Mouse (Mus musculus): ENCODE results near the gene Ccl2. TPM values are rescaled to one million over a fixed set of nuclear protein-coding genes. Genes with fewer than 3 reads are reported as not detected.
A peak's percentile ranks its signal among the peaks of the same experiment; 100 is the strongest.

Ccl2 gene
- polyA plus RNA-seq (2012; ENCODE audit: insufficient read depth, insufficient read length, missing spikeins) = 4.0 and 4.7 TPM in 2 replicates

DNA sequence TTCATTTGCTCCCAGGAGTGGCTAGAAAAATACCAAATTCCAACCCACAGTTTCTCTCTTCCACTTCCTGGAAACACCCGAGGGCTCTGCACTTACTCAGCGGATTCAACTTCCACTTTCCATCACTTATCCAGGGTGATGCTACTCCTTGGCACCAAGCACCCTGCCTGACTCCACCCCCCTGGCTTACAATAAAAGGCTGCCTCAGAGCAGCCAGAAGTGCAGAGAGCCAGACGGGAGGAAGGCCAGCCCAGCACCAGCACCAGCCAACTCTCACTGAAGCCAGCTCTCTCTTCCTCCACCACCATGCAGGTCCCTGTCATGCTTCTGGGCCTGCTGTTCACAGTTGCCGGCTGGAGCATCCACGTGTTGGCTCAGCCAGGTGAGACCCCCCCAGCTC, at the start of gene Ccl2:
Gene Ccl2, plus strand, starts transcription at position 216 of the 400 bp plus-strand sequence.
- Histone ChIP-seq H3K27ac (ENCODE audit: insufficient read depth, low read depth, low read length) (peak within 1 kb of the TSS; percentile 65), H3K4me1 (ENCODE audit: control insufficient read depth, insufficient read depth, low read length) (peaks cover 64% of the 10 kb centered on the region), H3K4me3 (ENCODE audit: insufficient read depth, low read length) (peak within 1 kb of the TSS; percentile 42)
- TF ChIP-seq POLR2A (IDR thresholded peaks at IDR 0.05; ENCODE audit: borderline replicate concordance, low read depth, low read length) = peak; percentile 91
- TF ChIP-seq CTCF (IDR thresholded peaks at IDR 0.05; ENCODE audit: low read depth, low read length) = no peak

DNA sequence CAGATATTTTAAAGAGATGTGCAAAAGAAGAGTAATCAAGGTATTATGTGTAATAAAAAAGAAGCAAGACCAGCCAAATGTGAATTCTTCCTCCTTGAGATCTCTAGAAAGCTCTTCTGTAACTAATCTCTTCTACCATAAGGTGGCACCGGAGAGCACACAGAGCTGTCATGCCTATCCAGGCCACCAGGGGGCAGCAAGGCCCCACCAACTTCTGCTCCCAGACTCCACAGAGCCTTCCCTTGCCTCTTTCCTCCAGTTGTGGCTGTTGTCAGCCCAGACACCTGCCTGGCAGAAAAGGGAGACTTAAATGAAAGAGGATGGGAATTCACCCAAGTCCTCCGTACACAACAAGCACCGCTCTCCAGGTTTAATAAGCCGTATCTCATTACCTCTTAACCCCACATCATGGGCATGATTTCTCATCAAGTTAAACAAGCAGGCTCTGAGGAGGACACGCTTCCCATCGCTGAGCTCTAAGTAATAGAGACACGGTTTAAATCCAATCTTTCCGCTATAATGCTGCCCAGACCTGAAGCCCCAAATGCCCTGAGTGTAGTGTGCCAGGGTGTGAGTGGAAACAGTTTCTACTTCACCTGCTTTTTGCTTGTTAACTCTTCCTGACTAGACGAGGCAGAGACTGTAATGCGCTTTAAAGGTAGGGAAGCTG, 39.1 kb upstream of the Ccl2 start:
- no peak for TF ChIP-seq POLR2A (IDR thresholded peaks at IDR 0.05; ENCODE audit: borderline replicate concordance, low read depth, low read length)
- TF ChIP-seq CTCF (IDR thresholded peaks at IDR 0.05; ENCODE audit: low read depth, low read length) = peak; percentile 100
- Histone ChIP-seq H3K4me1 (ENCODE audit: control insufficient read depth, insufficient read depth, low read length) (peaks cover 36% of the 10 kb centered on the region), H3K4me3 (ENCODE audit: insufficient read depth, low read length) (no peak overlapping the region), H3K27ac (ENCODE audit: insufficient read depth, low read depth, low read length) (no peak overlapping the region)

DNA sequence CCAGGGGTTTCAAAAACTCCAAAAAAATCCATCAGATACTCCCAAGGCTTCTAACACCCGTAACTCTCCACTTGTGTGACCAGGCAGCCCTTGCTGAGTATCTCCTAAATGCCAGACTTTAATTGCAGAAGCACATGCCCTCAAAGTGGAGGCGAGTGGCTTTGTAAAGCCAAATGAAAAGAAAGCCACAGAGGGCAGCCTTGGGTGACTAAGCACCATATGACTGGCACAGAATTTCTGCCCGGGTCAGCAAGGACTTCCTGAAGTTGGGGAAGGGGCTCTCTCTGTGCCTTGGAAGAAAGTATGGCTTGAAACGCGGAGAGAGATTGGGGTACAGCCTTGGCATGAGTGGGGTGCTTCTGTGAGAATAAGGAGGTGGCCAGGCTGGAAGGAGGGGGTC, 38.3 kb upstream of the Ccl2 start:
- no peak overlapping the region for H3K4me3 ChIP-seq (ENCODE audit: insufficient read depth, low read length)
- peak overlapping the region; percentile 8; the same call in 1 of the 2 replicates for H3K27ac ChIP-seq (ENCODE audit: insufficient read depth, low read depth, low read length)
- no peak for TF ChIP-seq CTCF (IDR thresholded peaks at IDR 0.05; ENCODE audit: low read depth, low read length)
- no peak for TF ChIP-seq POLR2A (IDR thresholded peaks at IDR 0.05; ENCODE audit: borderline replicate concordance, low read depth, low read length)
- H3K4me1 ChIP-seq (ENCODE audit: control insufficient read depth, insufficient read depth, low read length) = peaks cover 43% of the 10 kb centered on the region

DNA sequence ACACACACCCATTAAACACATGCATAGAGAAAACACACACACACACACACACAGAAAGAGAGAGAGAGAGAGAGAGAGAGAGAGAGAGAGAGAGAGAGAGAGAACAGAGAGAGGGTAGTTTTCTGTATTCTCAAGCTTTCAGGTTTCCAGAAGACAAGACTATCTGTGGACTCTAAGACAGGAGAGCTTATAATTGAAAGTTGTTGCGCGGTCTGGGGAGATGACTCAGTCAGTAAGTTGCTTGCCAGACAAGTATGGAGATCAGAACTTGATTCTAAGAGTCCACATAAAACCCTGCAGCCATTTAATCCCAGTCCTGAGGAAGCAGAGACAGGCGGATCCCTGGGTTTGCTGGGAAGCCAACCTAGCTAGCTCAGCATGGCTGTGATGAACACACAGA, 36.7 kb upstream of the Ccl2 start:
- Histone ChIP-seq H3K27ac (ENCODE audit: insufficient read depth, low read depth, low read length) (no peak overlapping the region), H3K4me1 (ENCODE audit: control insufficient read depth, insufficient read depth, low read length) (peaks cover 49% of the 10 kb centered on the region), H3K4me3 (ENCODE audit: insufficient read depth, low read length) (no peak overlapping the region)
- TF ChIP-seq CTCF (IDR thresholded peaks at IDR 0.05; ENCODE audit: low read depth, low read length) (no peak), POLR2A (IDR thresholded peaks at IDR 0.05; ENCODE audit: borderline replicate concordance, low read depth, low read length) (no peak)

DNA sequence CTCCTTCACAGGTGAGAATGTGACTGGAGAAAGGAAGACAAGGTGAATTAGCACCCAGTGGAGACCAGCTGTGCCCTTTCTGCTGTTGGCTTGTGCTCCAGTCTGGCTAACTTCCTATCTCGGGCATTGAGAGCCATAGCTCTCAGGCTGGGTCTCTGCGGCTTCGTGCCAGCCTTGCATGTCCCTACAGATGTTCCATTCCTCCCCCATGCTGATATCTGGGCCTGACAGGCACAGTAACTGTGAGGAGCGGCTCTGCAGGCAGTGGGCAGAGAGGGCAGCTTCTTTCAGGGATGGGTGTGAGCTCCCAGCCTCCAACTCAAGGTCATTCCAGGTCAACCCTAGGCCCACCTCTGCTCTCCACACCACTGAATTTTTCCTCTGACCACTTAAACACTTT, 35.9 kb upstream of the Ccl2 start:
- Histone ChIP-seq H3K27ac (ENCODE audit: insufficient read depth, low read depth, low read length) (no peak overlapping the region), H3K4me1 (ENCODE audit: control insufficient read depth, insufficient read depth, low read length) (peaks cover 58% of the 10 kb centered on the region), H3K4me3 (ENCODE audit: insufficient read depth, low read length) (no peak overlapping the region)
- TF ChIP-seq POLR2A (IDR thresholded peaks at IDR 0.05; ENCODE audit: borderline replicate concordance, low read depth, low read length) (no peak), CTCF (IDR thresholded peaks at IDR 0.05; ENCODE audit: low read depth, low read length) (no peak)

DNA sequence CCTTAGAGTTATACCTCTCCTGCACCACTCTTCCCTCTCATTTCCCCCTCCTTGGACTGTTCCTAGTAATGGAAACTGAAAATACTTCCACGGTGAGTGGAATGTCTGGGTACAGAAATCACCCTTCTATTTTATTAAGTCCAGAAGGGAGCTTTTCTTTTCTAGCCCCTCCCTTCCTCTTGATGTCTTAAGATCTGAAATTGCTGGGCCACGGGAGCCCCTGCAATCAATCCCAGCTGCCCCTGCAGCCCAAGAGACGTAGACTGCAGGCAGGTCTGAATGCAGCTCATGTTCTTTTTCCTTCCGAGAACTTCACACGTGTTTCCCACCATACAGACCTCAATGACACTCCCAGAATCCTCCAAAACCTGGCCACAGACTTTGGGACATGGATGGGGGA, 34.8 kb upstream of the Ccl2 start:
- Histone ChIP-seq H3K4me3 (ENCODE audit: insufficient read depth, low read length) (no peak overlapping the region), H3K4me1 (ENCODE audit: control insufficient read depth, insufficient read depth, low read length) (peaks cover 65% of the 10 kb centered on the region), H3K27ac (ENCODE audit: insufficient read depth, low read depth, low read length) (no peak overlapping the region)
- TF ChIP-seq POLR2A (IDR thresholded peaks at IDR 0.05; ENCODE audit: borderline replicate concordance, low read depth, low read length) (no peak), CTCF (IDR thresholded peaks at IDR 0.05; ENCODE audit: low read depth, low read length) (no peak)

DNA sequence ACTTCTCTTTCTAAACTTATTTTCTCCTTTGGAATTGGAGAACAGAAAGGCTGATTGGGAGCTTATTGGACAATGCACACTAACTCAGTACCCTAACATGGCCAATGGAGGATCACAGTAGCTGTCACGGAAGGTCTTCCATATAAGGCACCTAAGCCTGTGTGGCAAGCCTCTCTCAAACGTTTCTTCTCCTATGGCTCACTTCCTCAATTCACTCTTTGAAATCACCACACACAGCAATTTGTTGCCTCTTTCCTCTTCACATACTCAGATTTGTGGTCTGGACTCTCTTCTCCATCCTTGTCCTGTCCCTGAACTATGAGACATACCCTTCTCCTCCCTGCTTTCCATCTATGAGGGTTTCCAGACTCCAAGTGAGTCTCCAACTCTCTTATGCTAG, 30.6 kb upstream of the Ccl2 start:
- no peak overlapping the region for H3K4me3 ChIP-seq (ENCODE audit: insufficient read depth, low read length)
- peaks cover 72% of the 10 kb centered on the region for H3K4me1 ChIP-seq (ENCODE audit: control insufficient read depth, insufficient read depth, low read length)
- no peak for TF ChIP-seq POLR2A (IDR thresholded peaks at IDR 0.05; ENCODE audit: borderline replicate concordance, low read depth, low read length)
- no peak for TF ChIP-seq CTCF (IDR thresholded peaks at IDR 0.05; ENCODE audit: low read depth, low read length)
- H3K27ac ChIP-seq (ENCODE audit: insufficient read depth, low read depth, low read length) = peak overlapping the region; percentile 92

DNA sequence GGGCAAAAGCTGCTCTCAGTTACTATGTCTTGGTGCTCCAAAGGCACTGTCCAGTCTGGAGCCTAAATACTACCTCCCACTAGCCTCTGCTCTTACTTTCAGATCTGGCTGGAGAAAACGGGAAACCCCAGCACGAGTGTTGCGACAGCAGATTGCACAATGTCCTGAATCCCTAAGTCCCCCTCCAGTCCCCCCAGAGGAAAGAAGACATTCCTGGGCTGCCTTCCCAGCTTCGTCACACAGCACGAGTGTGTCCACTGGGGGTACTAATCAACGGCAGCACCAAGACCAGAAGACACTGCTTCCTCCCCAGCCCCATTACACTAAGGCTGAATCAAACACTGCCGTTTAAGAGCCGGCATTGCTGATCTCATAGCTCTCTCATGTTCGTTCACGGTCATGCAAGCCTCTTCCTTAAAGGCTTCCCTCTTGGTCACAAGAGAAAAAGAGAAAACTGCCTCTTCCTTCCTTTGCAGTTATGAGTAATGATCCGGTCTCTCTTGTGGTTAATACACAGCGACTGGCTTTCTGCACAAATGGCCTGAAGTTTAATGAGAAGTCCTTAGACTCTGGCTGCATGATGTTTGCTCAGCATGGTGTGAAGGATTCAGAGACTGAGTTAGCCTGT, 28.5 kb upstream of the Ccl2 start:
- TF ChIP-seq CTCF (IDR thresholded peaks at IDR 0.05; ENCODE audit: low read depth, low read length) (no peak), POLR2A (IDR thresholded peaks at IDR 0.05; ENCODE audit: borderline replicate concordance, low read depth, low read length) (no peak)
- Histone ChIP-seq H3K27ac (ENCODE audit: insufficient read depth, low read depth, low read length) (peak overlapping the region; percentile 98), H3K4me3 (ENCODE audit: insufficient read depth, low read length) (peak overlapping the region; percentile 52), H3K4me1 (ENCODE audit: control insufficient read depth, insufficient read depth, low read length) (peaks cover 73% of the 10 kb centered on the region)

DNA sequence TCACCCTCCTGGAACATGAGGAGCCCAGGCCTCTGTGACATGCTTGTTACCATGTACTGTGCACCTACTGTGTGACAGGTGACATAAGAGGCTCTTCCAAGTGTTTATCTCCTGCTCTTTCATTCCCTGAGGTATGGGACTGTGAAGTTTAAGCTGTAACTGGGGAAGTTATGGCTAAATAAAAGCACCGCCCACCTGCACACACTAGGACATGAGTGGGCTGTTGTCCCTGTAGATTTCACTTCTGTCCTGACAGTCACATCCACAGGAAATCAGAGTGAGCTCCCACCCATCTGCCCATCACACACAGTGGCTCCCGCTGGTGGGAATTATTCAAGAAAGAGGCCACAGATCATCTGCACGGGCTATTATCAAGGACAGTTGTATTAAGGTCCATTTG, 25.3 kb upstream of the Ccl2 start:
- Histone ChIP-seq H3K4me1 (ENCODE audit: control insufficient read depth, insufficient read depth, low read length) (peaks cover 60% of the 10 kb centered on the region), H3K4me3 (ENCODE audit: insufficient read depth, low read length) (no peak overlapping the region), H3K27ac (ENCODE audit: insufficient read depth, low read depth, low read length) (no peak overlapping the region)
- TF ChIP-seq CTCF (IDR thresholded peaks at IDR 0.05; ENCODE audit: low read depth, low read length) = no peak
- TF ChIP-seq POLR2A (IDR thresholded peaks at IDR 0.05; ENCODE audit: borderline replicate concordance, low read depth, low read length) = no peak

Data from bone marrow macrophage, adult 2 months (primary cell).